Mouse (Mus musculus): ENCODE measurements around the gene Ctf1. TPM values are rescaled to one million over a fixed set of nuclear protein-coding genes. Genes with fewer than 3 reads are reported as not detected.

Ctf1 gene
- polyA plus RNA-seq, 1 experiment from 2014 or later, result 14.0 TPM

DNA sequence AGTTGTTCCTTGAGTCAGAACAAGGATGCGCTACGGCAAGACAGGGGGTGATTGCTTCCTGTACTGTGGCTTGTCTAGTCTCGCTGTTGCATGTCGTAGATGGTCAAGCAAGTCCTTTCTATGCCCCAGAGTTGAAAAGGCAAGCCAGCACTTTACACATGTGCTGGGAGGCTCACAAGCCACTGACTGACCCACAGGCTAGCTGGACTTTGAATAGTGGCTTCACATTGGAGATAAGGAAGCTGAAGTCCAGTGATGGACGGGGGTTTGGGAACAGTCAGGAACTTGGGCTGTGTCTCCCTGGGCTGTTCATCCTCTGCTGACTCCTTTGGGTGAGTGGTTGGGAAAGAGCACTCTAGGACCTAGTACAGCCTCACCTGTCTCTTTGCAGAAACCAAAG lies 39.1 kb downstream of the Ctf1 start:
- no peak overlapping the region for H3K9ac ChIP-seq (ENCODE audit: low read length)
- 0 out of 2 replicates have a peak, but pooled peaks cover 6% of the 10 kb centered on the region for H3K4me1 ChIP-seq (replicated peaks; ENCODE audit: control insufficient read depth, insufficient read depth, low read length)
- no peak overlapping the region for H3K4me2 ChIP-seq (ENCODE audit: low read length)
- H3K9me3 ChIP-seq (ENCODE audit: control insufficient read depth, low read length), result no peaks in the 10 kb centered on the region
- ATAC-seq (replicated peaks; ENCODE audit: low FRiP score, low TSS enrichment, low read depth) (no peak), DNase-seq (ENCODE audit: low spot score) (no peak)
- WGBS, result 89% methylated on average over 5 of the region's 5 CpGs
- peaks cover 84% of the 10 kb centered on the region for H3K36me3 ChIP-seq (ENCODE audit: control insufficient read depth, insufficient read depth, low read length)
- H3K27me3 ChIP-seq (replicated peaks; ENCODE audit: control insufficient read depth, insufficient read depth, low read length), result no peaks in the 10 kb centered on the region
- no peak overlapping the region for H3K27ac ChIP-seq (ENCODE audit: low read depth)
- H3K4me3 ChIP-seq (ENCODE audit: low read depth, low read length), result no peak overlapping the region

DNA sequence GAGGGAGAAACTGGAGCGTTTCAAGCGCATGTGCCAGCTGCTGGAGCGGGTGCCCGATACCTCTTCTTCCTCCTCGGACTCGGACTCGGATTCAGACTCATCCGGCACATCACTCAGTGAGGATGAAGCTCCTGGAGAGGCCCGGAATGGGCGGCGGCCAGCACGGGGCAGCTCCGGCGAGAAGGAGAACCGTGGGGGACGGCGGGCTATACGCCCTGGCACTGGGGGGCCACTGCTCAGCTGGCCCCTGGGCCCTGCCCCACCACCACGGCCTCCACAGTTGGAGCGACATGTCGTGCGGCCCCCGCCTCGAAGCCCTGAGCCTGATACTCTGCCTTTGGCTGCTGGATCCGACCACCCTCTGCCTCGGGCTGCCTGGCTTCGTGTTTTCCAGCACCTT lies 39.5 kb downstream of the Ctf1 start:
- no peak for DNase-seq (ENCODE audit: low spot score)
- Histone ChIP-seq H3K36me3 (ENCODE audit: control insufficient read depth, insufficient read depth, low read length) (peaks cover 88% of the 10 kb centered on the region), H3K9ac (ENCODE audit: low read length) (no peak overlapping the region), H3K27me3 (replicated peaks; ENCODE audit: control insufficient read depth, insufficient read depth, low read length) (no peaks in the 10 kb centered on the region), H3K9me3 (ENCODE audit: control insufficient read depth, low read length) (no peaks in the 10 kb centered on the region), H3K4me1 (replicated peaks; ENCODE audit: control insufficient read depth, insufficient read depth, low read length) (0 out of 2 replicates have a peak, but pooled peaks cover 6% of the 10 kb centered on the region), H3K4me2 (ENCODE audit: low read length) (no peak overlapping the region), H3K4me3 (ENCODE audit: low read depth, low read length) (no peak overlapping the region), H3K27ac (ENCODE audit: low read depth) (no peak overlapping the region)
- ATAC-seq (replicated peaks; ENCODE audit: low FRiP score, low TSS enrichment, low read depth), result no peak
- 96% methylated on average over 27 of the region's 27 CpGs for WGBS

DNA sequence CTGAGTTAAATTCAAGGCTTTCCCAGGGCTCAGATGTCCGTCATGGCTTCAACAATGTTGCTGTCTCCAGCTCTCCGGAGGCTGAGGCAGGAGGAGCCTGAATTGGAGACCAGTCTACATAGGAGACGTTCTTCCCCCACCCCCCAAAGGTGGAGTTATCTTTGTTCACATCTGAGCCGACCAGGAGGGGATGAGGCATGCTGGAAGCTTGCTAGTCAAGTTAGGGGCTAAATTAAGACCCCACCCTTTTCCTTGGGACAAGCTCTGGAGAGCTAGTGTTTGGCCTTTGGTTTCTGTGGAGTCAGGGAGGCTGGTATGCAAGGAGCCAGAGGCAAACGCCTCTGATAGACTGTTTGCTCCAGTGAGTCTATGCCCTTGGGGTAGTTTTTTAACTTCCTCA lies 40.6 kb downstream of the Ctf1 start:
- no peaks in the 10 kb centered on the region for H3K27me3 ChIP-seq (replicated peaks; ENCODE audit: control insufficient read depth, insufficient read depth, low read length)
- 59% methylated on average over 5 of the region's 5 CpGs for WGBS
- DNase-seq (ENCODE audit: low spot score), result no peak
- no peak overlapping the region for H3K27ac ChIP-seq (ENCODE audit: low read depth)
- H3K9me3 ChIP-seq (ENCODE audit: control insufficient read depth, low read length), result no peaks in the 10 kb centered on the region
- no peak overlapping the region for H3K4me3 ChIP-seq (ENCODE audit: low read depth, low read length)
- H3K4me1 ChIP-seq (replicated peaks; ENCODE audit: control insufficient read depth, insufficient read depth, low read length), result no peaks in the 10 kb centered on the region
- peaks cover 99% of the 10 kb centered on the region for H3K36me3 ChIP-seq (ENCODE audit: control insufficient read depth, insufficient read depth, low read length)
- H3K4me2 ChIP-seq (ENCODE audit: low read length), result no peak overlapping the region
- no peak for ATAC-seq (replicated peaks; ENCODE audit: low FRiP score, low TSS enrichment, low read depth)
- no peak overlapping the region for H3K9ac ChIP-seq (ENCODE audit: low read length)

DNA sequence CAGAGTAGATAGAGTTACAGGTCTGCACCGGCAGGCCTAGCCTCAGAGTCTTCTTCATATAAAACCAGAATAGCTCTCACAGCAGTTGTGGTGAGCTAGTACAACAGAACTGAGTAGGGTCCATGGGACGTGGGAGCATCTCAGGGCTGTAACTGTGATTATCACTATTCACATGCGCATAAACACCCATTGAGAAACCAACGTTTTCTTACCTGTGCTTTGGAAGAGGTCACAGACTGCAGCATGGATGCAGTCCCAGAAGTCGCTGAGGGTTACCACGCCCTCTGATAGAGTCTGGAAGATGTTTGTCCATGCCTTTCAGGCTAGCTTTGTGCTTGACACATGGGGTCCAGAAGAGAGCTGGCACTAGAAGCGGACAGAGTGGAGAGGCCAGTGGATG lies 41.2 kb downstream of the Ctf1 start:
- no peak for ATAC-seq (replicated peaks; ENCODE audit: low FRiP score, low TSS enrichment, low read depth)
- peaks cover 96% of the 10 kb centered on the region for H3K36me3 ChIP-seq (ENCODE audit: control insufficient read depth, insufficient read depth, low read length)
- H3K4me1 ChIP-seq (replicated peaks; ENCODE audit: control insufficient read depth, insufficient read depth, low read length), result no peaks in the 10 kb centered on the region
- no peak overlapping the region for H3K27ac ChIP-seq (ENCODE audit: low read depth)
- H3K4me2 ChIP-seq (ENCODE audit: low read length), result no peak overlapping the region
- no peak for DNase-seq (ENCODE audit: low spot score)
- no peak overlapping the region for H3K4me3 ChIP-seq (ENCODE audit: low read depth, low read length)
- WGBS, result 83% methylated on average over 7 of the region's 7 CpGs
- H3K27me3 ChIP-seq (replicated peaks; ENCODE audit: control insufficient read depth, insufficient read depth, low read length), result no peaks in the 10 kb centered on the region
- no peak overlapping the region for H3K9ac ChIP-seq (ENCODE audit: low read length)
- H3K9me3 ChIP-seq (ENCODE audit: control insufficient read depth, low read length), result no peaks in the 10 kb centered on the region

DNA sequence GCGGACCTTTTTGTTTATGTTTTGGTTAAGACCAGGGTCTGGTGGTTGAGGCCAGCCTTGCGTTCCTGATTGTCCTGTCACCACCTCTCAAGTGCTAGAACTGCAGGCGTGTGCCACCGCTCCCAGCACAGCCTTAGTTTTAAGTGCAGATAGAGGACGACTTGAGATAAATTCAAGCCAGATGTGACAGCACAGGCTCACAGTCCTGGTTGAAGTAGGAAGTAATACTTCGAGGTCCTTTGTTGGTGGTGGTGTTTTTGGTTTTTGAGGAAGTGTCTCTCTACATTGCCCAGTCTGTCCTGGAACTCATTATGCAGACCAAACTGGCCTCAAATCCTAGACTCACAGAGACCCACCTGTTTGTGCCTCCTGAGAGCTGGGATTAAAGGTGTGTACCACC lies 47.2 kb downstream of the Ctf1 start:
- Histone ChIP-seq H3K9me3 (ENCODE audit: control insufficient read depth, low read length) (no peaks in the 10 kb centered on the region), H3K9ac (ENCODE audit: low read length) (no peak overlapping the region), H3K36me3 (ENCODE audit: control insufficient read depth, insufficient read depth, low read length) (peaks cover 69% of the 10 kb centered on the region), H3K4me2 (ENCODE audit: low read length) (no peak overlapping the region), H3K4me3 (ENCODE audit: low read depth, low read length) (no peak overlapping the region), H3K27me3 (replicated peaks; ENCODE audit: control insufficient read depth, insufficient read depth, low read length) (no peaks in the 10 kb centered on the region), H3K4me1 (replicated peaks; ENCODE audit: control insufficient read depth, insufficient read depth, low read length) (no peaks in the 10 kb centered on the region; the same call in 1 of the 2 replicates), H3K27ac (ENCODE audit: low read depth) (no peak overlapping the region)
- WGBS, result 34% methylated on average over 6 of the region's 6 CpGs
- DNase-seq (ENCODE audit: low spot score) (no peak), ATAC-seq (replicated peaks; ENCODE audit: low FRiP score, low TSS enrichment, low read depth) (no peak)

DNA sequence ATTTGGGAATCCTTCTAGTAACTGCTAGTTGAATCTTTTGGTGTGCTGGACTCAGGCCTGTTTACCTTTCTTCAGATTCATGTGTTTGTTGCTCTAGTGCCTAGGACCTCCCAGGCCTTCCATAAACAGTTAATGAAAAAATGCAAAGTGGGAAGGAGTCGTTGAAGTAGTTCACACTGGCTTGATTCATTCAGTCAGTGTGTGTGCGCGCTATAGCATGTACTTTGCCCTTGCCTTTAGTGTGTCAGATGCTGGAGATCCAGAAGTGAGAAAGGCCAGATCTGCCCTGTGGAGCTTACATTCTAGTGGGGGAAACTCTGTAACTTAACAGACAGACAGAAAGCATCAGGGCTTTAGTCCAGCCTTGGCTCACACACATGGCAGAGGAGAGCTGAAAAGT lies 47.9 kb downstream of the Ctf1 start:
- Histone ChIP-seq H3K9me3 (ENCODE audit: control insufficient read depth, low read length) (no peaks in the 10 kb centered on the region), H3K36me3 (ENCODE audit: control insufficient read depth, insufficient read depth, low read length) (peaks cover 69% of the 10 kb centered on the region), H3K9ac (ENCODE audit: low read length) (no peak overlapping the region), H3K27me3 (replicated peaks; ENCODE audit: control insufficient read depth, insufficient read depth, low read length) (no peaks in the 10 kb centered on the region), H3K4me3 (ENCODE audit: low read depth, low read length) (no peak overlapping the region), H3K27ac (ENCODE audit: low read depth) (no peak overlapping the region), H3K4me1 (replicated peaks; ENCODE audit: control insufficient read depth, insufficient read depth, low read length) (no peaks in the 10 kb centered on the region; the same call in 1 of the 2 replicates), H3K4me2 (ENCODE audit: low read length) (no peak overlapping the region)
- no peak for DNase-seq (ENCODE audit: low spot score)
- 54% methylated on average over 3 of the region's 3 CpGs for WGBS
- no peak for ATAC-seq (replicated peaks; ENCODE audit: low FRiP score, low TSS enrichment, low read depth)

DNA sequence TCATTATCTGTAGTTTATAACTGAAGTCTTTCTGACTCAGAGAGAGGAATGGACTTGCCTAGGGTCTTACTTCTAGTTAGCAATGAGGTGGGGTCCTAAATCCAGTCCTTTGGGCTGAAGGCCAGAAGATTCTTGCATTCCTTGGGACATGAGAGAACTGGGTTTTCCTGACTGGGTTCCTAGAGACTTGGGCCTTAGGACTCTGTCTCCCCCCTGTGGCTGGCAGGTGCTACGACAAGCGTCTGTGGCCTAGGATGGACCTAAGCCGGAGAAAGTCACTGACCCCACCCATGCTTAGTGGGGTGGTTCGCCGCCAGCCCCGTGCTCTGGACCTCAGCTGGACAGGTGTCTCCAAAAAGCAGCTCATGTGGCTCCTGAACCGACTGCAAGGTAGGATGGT lies 48.5 kb downstream of the Ctf1 start:
- peaks cover 69% of the 10 kb centered on the region for H3K36me3 ChIP-seq (ENCODE audit: control insufficient read depth, insufficient read depth, low read length)
- no peaks in the 10 kb centered on the region for H3K27me3 ChIP-seq (replicated peaks; ENCODE audit: control insufficient read depth, insufficient read depth, low read length)
- H3K4me1 ChIP-seq (replicated peaks; ENCODE audit: control insufficient read depth, insufficient read depth, low read length), result no peaks in the 10 kb centered on the region; the same call in 1 of the 2 replicates
- no peak overlapping the region for H3K4me3 ChIP-seq (ENCODE audit: low read depth, low read length)
- DNase-seq (ENCODE audit: low spot score) (peak; percentile 84), ATAC-seq (replicated peaks; ENCODE audit: low FRiP score, low TSS enrichment, low read depth) (no peak)
- H3K9ac ChIP-seq (ENCODE audit: low read length), result no peak overlapping the region
- H3K27ac ChIP-seq (ENCODE audit: low read depth), result no peak overlapping the region
- H3K4me2 ChIP-seq (ENCODE audit: low read length), result no peak overlapping the region
- no peaks in the 10 kb centered on the region for H3K9me3 ChIP-seq (ENCODE audit: control insufficient read depth, low read length)
- 28% methylated on average over 7 of the region's 7 CpGs for WGBS

DNA sequence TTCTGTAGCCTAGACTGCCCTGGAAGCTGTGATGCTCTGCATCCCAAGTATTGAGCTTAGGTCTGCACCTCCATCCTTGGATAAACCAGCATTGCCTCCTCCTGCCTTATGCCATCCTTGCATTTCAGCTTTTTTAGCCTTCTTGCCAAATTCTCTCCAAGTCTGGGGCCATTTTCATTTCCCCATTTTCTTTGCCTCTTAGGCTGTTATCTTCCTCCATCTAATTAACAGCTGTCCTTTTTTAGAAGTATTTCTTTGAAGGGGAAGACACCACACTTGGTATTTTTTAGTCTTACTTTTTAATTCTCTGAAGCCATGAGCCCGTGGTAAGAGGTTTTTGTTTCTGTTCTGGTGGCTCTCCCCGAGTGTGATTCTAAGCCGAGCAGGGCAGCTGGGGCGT lies 51.1 kb downstream of the Ctf1 start:
- WGBS, result 96% methylated on average over 4 of the region's 4 CpGs
- Histone ChIP-seq H3K4me2 (ENCODE audit: low read length) (no peak overlapping the region), H3K27me3 (replicated peaks; ENCODE audit: control insufficient read depth, insufficient read depth, low read length) (no peaks in the 10 kb centered on the region), H3K4me1 (replicated peaks; ENCODE audit: control insufficient read depth, insufficient read depth, low read length) (no peaks in the 10 kb centered on the region; the same call in 1 of the 2 replicates), H3K27ac (ENCODE audit: low read depth) (no peak overlapping the region), H3K36me3 (ENCODE audit: control insufficient read depth, insufficient read depth, low read length) (peaks cover 66% of the 10 kb centered on the region), H3K9me3 (ENCODE audit: control insufficient read depth, low read length) (no peaks in the 10 kb centered on the region), H3K4me3 (ENCODE audit: low read depth, low read length) (no peak overlapping the region), H3K9ac (ENCODE audit: low read length) (no peak overlapping the region)
- ATAC-seq (replicated peaks; ENCODE audit: low FRiP score, low TSS enrichment, low read depth) (no peak), DNase-seq (ENCODE audit: low spot score) (no peak)

DNA sequence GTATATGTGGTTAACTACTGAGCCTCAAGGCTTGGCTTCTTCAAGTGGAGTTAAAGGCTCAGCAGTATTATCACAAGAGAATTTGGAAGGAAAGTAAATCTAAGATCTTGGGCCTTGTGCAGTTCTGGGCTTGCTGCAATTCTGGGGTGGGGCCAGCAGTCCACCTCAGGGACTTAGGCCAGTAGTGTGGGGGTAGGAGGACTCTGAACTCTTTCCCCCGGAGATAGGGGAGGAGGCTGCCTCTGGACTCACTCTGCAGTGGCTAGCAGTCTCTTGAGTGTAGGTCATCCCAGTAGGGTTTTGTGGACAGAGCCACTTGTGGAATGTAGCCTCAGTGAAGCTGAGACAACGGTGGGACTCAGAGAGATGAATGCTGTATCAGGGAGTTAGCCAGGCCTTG lies 53.2 kb downstream of the Ctf1 start:
- Histone ChIP-seq H3K27ac (ENCODE audit: low read depth) (no peak overlapping the region), H3K4me3 (ENCODE audit: low read depth, low read length) (no peak overlapping the region), H3K36me3 (ENCODE audit: control insufficient read depth, insufficient read depth, low read length) (peaks cover 57% of the 10 kb centered on the region), H3K9me3 (ENCODE audit: control insufficient read depth, low read length) (no peaks in the 10 kb centered on the region), H3K9ac (ENCODE audit: low read length) (no peak overlapping the region), H3K4me2 (ENCODE audit: low read length) (no peak overlapping the region), H3K27me3 (replicated peaks; ENCODE audit: control insufficient read depth, insufficient read depth, low read length) (no peaks in the 10 kb centered on the region), H3K4me1 (replicated peaks; ENCODE audit: control insufficient read depth, insufficient read depth, low read length) (peaks cover 3% of the 10 kb centered on the region)
- no peak for DNase-seq (ENCODE audit: low spot score)
- 91% methylated on average over 2 of the region's 2 CpGs for WGBS
- ATAC-seq (replicated peaks; ENCODE audit: low FRiP score, low TSS enrichment, low read depth), result no peak

Data from intestine, embryonic 14.5 days (tissue).